Mouse (Mus musculus): ENCODE measurements at regions not wholly inside any gene's neighbourhood (a gene's known extent, or its start where the extent isn't known, plus 50 kb on each side); places are given as distances from the start of the nearest gene placed in this dataset.

- Histone ChIP-seq H3K4me1 (replicated peaks; ENCODE audit: control insufficient read depth, insufficient read depth, low read length) (no peaks in the 10 kb centered on the region), H3K4me3 (ENCODE audit: low read depth, low read length) (no peak overlapping the region), H3K27ac (ENCODE audit: low read depth, low read length) (no peak overlapping the region), H3K36me3 (ENCODE audit: control insufficient read depth, insufficient read depth) (no peaks in the 10 kb centered on the region), H3K27me3 (replicated peaks; ENCODE audit: control insufficient read depth, insufficient read depth, low read length) (no peaks in the 10 kb centered on the region), H3K9me3 (ENCODE audit: control insufficient read depth) (no peaks in the 10 kb centered on the region), H3K9ac (ENCODE audit: low read depth, low read length) (no peak overlapping the region), H3K4me2 (replicated peaks; ENCODE audit: low read depth) (no peak overlapping the region)
- WGBS = 100% methylated on average over 3 of the region's 3 CpGs
- no peak for ATAC-seq
- TF ChIP-seq CTCF (IDR thresholded peaks at IDR 0.05; ENCODE audit: low read depth) = no peak
These were observed 397.8 kb upstream of the Gm21833 start for GRCm38 (mm10) chr16:82430384-82430783.

- WGBS = 79% methylated on average over 3 of the region's 3 CpGs
- no peak for ATAC-seq
- no peaks in the 10 kb centered on the region for H3K36me3 ChIP-seq (ENCODE audit: control insufficient read depth, insufficient read depth)
- no peak overlapping the region for H3K9ac ChIP-seq (ENCODE audit: low read depth, low read length)
- no peak overlapping the region for H3K4me2 ChIP-seq (replicated peaks; ENCODE audit: low read depth)
- no peak for TF ChIP-seq CTCF (IDR thresholded peaks at IDR 0.05; ENCODE audit: low read depth)
- no peaks in the 10 kb centered on the region for H3K4me1 ChIP-seq (replicated peaks; ENCODE audit: control insufficient read depth, insufficient read depth, low read length)
- H3K9me3 ChIP-seq (ENCODE audit: control insufficient read depth) = no peaks in the 10 kb centered on the region
- H3K27ac ChIP-seq (ENCODE audit: low read depth, low read length) = no peak overlapping the region
- H3K27me3 ChIP-seq (replicated peaks; ENCODE audit: control insufficient read depth, insufficient read depth, low read length) = no peaks in the 10 kb centered on the region
- no peak overlapping the region for H3K4me3 ChIP-seq (ENCODE audit: low read depth, low read length)
These were observed 397.1 kb upstream of the Gm21833 start for GRCm38 (mm10) chr16:82431075-82431474.

- Histone ChIP-seq H3K4me3 (ENCODE audit: low read depth, low read length) (no peak overlapping the region), H3K27me3 (replicated peaks; ENCODE audit: control insufficient read depth, insufficient read depth, low read length) (no peaks in the 10 kb centered on the region), H3K9me3 (ENCODE audit: control insufficient read depth) (no peaks in the 10 kb centered on the region), H3K27ac (ENCODE audit: low read depth, low read length) (no peak overlapping the region), H3K36me3 (ENCODE audit: control insufficient read depth, insufficient read depth) (no peaks in the 10 kb centered on the region), H3K4me1 (replicated peaks; ENCODE audit: control insufficient read depth, insufficient read depth, low read length) (no peaks in the 10 kb centered on the region), H3K4me2 (replicated peaks; ENCODE audit: low read depth) (no peak overlapping the region), H3K9ac (ENCODE audit: low read depth, low read length) (no peak overlapping the region)
- WGBS = 79% methylated on average over 1 of the region's 1 CpGs
- TF ChIP-seq CTCF (IDR thresholded peaks at IDR 0.05; ENCODE audit: low read depth) = no peak
- ATAC-seq = no peak
These were observed 396.4 kb upstream of the Gm21833 start for GRCm38 (mm10) chr16:82431811-82432210.

GRCm38 (mm10) chr16:82460872-82461271, 367.3 kb upstream of the Gm21833 start:
- Histone ChIP-seq H3K4me1 (replicated peaks; ENCODE audit: control insufficient read depth, insufficient read depth, low read length) (no peaks in the 10 kb centered on the region), H3K27me3 (replicated peaks; ENCODE audit: control insufficient read depth, insufficient read depth, low read length) (no peaks in the 10 kb centered on the region), H3K4me2 (replicated peaks; ENCODE audit: low read depth) (no peak overlapping the region), H3K4me3 (ENCODE audit: low read depth, low read length) (no peak overlapping the region), H3K27ac (ENCODE audit: low read depth, low read length) (no peak overlapping the region), H3K9me3 (ENCODE audit: control insufficient read depth) (no peaks in the 10 kb centered on the region), H3K9ac (ENCODE audit: low read depth, low read length) (no peak overlapping the region), H3K36me3 (ENCODE audit: control insufficient read depth, insufficient read depth) (no peaks in the 10 kb centered on the region)
- WGBS = 82% methylated on average over 4 of the region's 4 CpGs
- ATAC-seq = no peak
- TF ChIP-seq CTCF (IDR thresholded peaks at IDR 0.05; ENCODE audit: low read depth) = no peak

- TF ChIP-seq CTCF (IDR thresholded peaks at IDR 0.05; ENCODE audit: low read depth) = no peak
- 66% methylated on average over 7 of the region's 7 CpGs for WGBS
These were observed 357.3 kb upstream of the Gm21833 start for GRCm38 (mm10) chr16:82470736-82471387.

GRCm38 (mm10) chr16:82520406-82520805, 307.8 kb upstream of the Gm21833 start:
- no peak for TF ChIP-seq CTCF (IDR thresholded peaks at IDR 0.05; ENCODE audit: low read depth)
- no peaks in the 10 kb centered on the region for H3K27me3 ChIP-seq (replicated peaks; ENCODE audit: control insufficient read depth, insufficient read depth, low read length)
- no peak overlapping the region for H3K4me3 ChIP-seq (ENCODE audit: low read depth, low read length)
- H3K36me3 ChIP-seq (ENCODE audit: control insufficient read depth, insufficient read depth) = no peaks in the 10 kb centered on the region
- no peak overlapping the region for H3K27ac ChIP-seq (ENCODE audit: low read depth, low read length)
- H3K4me1 ChIP-seq (replicated peaks; ENCODE audit: control insufficient read depth, insufficient read depth, low read length) = no peaks in the 10 kb centered on the region
- no peaks in the 10 kb centered on the region for H3K9me3 ChIP-seq (ENCODE audit: control insufficient read depth)
- WGBS = 85% methylated on average over 1 of the region's 1 CpGs
- H3K4me2 ChIP-seq (replicated peaks; ENCODE audit: low read depth) = no peak overlapping the region
- no peak for ATAC-seq
- no peak overlapping the region for H3K9ac ChIP-seq (ENCODE audit: low read depth, low read length)

More at GRCm38 (mm10) chr16:82470736-82471387, 357.3 kb upstream of the Gm21833 start:
- Histone ChIP-seq H3K9me3 (ENCODE audit: control insufficient read depth) (no peaks in the 10 kb centered on the region), H3K4me1 (replicated peaks; ENCODE audit: control insufficient read depth, insufficient read depth, low read length) (no peaks in the 10 kb centered on the region), H3K27me3 (replicated peaks; ENCODE audit: control insufficient read depth, insufficient read depth, low read length) (no peaks in the 10 kb centered on the region), H3K9ac (ENCODE audit: low read depth, low read length) (no peak overlapping the region), H3K4me3 (ENCODE audit: low read depth, low read length) (no peak overlapping the region), H3K4me2 (replicated peaks; ENCODE audit: low read depth) (no peak overlapping the region), H3K27ac (ENCODE audit: low read depth, low read length) (no peak overlapping the region), H3K36me3 (ENCODE audit: control insufficient read depth, insufficient read depth) (no peaks in the 10 kb centered on the region)
- no peak for ATAC-seq

- H3K4me1 ChIP-seq (replicated peaks; ENCODE audit: control insufficient read depth, insufficient read depth, low read length) = no peaks in the 10 kb centered on the region
- no peak overlapping the region for H3K4me2 ChIP-seq (replicated peaks; ENCODE audit: low read depth)
- no peak overlapping the region for H3K9ac ChIP-seq (ENCODE audit: low read depth, low read length)
- no peak for ATAC-seq
- no peaks in the 10 kb centered on the region for H3K9me3 ChIP-seq (ENCODE audit: control insufficient read depth)
- H3K27me3 ChIP-seq (replicated peaks; ENCODE audit: control insufficient read depth, insufficient read depth, low read length) = no peaks in the 10 kb centered on the region
- no peak overlapping the region for H3K27ac ChIP-seq (ENCODE audit: low read depth, low read length)
- no peak overlapping the region for H3K4me3 ChIP-seq (ENCODE audit: low read depth, low read length)
- peak; percentile 24 for TF ChIP-seq CTCF (IDR thresholded peaks at IDR 0.05; ENCODE audit: low read depth)
- no peaks in the 10 kb centered on the region for H3K36me3 ChIP-seq (ENCODE audit: control insufficient read depth, insufficient read depth)
These were observed 306.6 kb upstream of the Gm21833 start for GRCm38 (mm10) chr16:82521582-82521981.
